Mouse (Mus musculus): ENCODE results near the gene Tpm3-rs7. TPM values are rescaled to one million over a fixed set of nuclear protein-coding genes. Genes with fewer than 3 reads are reported as not detected.
"Not testable (repeated sequence)": the region's sequence is repeated elsewhere in the genome, so short reads cannot be mapped to it uniquely, and the experiment has no call there.

The Tpm3-rs7 gene
- polyA plus RNA-seq (2021): 67.9 TPM

DNA sequence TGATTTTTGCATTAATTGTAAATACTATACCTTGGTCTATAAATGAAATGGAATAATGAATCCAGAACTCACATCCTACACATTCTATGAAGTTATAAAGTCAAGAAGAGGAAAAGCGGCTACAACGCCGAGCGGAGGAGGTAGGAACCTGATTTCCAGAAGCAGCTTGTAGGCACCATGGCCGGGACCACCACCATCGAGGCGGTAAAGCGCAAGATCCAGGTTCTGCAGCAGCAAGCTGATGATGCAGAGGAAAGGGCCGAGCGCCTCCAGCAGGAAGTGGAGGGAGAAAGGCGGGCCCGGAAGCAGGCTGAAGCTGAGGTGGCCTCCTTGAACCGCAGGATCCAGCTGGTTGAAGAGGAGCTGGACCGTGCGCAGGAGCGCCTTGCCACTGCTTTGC, at the start of gene Tpm3-rs7:
Gene Tpm3-rs7, plus strand, starts transcription at position 110 of the 400 bp plus-strand sequence.
- H3K27me3 ChIP-seq; ATAC-seq; in situ Hi-C loops (cut with MboI; ENCODE audit: low pct_unique_long_range_greater_than_20kb); POLR2A ChIA-PET; CTCF ChIA-PET; DNase-seq (ENCODE audit: low read depth, low spot score): not testable (repeated sequence)

DNA sequence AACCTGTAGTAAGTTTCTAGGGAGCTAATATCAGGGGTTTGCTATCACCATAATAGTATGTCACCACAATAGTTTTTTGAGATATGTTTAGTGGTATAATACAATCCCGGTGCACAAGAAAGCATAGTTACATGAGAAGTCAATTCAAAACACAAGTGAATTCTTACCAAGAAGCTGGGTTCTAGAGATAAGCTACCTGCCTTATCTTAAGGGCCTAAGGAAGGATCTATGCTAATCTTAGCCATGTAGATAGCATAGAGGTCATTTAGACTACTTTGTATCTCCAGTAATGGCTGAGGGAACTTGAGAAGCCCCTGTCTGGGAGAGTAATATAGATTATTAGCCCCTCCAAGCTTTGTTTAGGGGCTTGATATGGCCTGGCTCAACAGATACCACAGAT, 2.6 kb downstream of the Tpm3-rs7 start:
- ChIA-PET POLR2A (no interaction called here), CTCF (no interaction called here)
- no peak for TF ChIP-seq CTCF (IDR thresholded peaks at IDR 0.05)
- DNase-seq (ENCODE audit: low read depth, low spot score) (no peak), ATAC-seq (no peak)
- in situ Hi-C loops (cut with MboI; ENCODE audit: low pct_unique_long_range_greater_than_20kb): no loop called here
- H3K27me3 ChIP-seq: no peaks in the 10 kb centered on the region

DNA sequence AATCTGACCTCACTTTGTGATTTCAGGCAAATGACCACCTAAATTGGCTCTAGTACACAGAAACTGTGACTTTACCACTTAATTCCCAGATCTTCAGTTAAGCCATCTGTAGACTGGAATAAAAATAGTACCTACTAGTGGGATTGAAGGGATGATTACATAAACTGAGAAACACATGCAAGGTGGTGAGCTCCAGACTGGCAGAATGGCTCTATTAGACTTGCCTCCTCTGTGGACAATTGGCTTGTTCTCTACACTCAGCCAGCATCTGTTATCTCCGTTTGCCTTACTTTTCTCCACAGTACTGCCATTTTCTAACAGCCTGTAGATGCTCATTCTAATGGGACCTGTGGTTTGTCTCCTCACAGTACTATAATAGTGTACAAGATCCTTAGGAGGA, 49.0 kb downstream of the Tpm3-rs7 start:
- in situ Hi-C loops (cut with MboI; ENCODE audit: low pct_unique_long_range_greater_than_20kb): no loop called here
- no peaks in the 10 kb centered on the region for H3K27me3 ChIP-seq
- DNase-seq (ENCODE audit: low read depth, low spot score) (no peak), ATAC-seq (no peak)
- TF ChIP-seq CTCF (IDR thresholded peaks at IDR 0.05): no peak
- ChIA-PET POLR2A (no interaction called here), CTCF (no interaction called here)
